Mouse (Mus musculus) kidney, postnatal 0 days (tissue): ENCODE data around the gene Ovgp1. TPM values are rescaled to one million over a fixed set of nuclear protein-coding genes. Genes with fewer than 3 reads are reported as not detected.
"Not testable (repeated sequence)": the region's sequence is repeated elsewhere in the genome, so short reads cannot be mapped to it uniquely, and the experiment has no call there.

ENCODE experiments used
- ATAC-seq: fragments of 200-750 bp; cut with Nextera tagmentation; replicated peaks from 2 replicates; pipeline ENCODE4 v1.8.0; 2017; ENCODE audit warnings: low read depth, moderate number of reproducible peaks, moderate TSS enrichment, moderate library complexity; ENCODE audit not compliant: low FRiP score
- DNase-seq: peaks from one replicate; pipeline ENCODE4 v3.0.0-alpha.2; 2016; ENCODE audit warnings: low spot score
- H3K27ac ChIP-seq: fragments of 300-500 bp; sonication (generic); 2 replicates; pipeline ENCODE4 v1.5.1; 2014; ENCODE audit warnings: mild to moderate bottlenecking
- H3K27me3 ChIP-seq: fragments of 300-500 bp; sonication (generic); 2 replicates; pipeline ENCODE4 v1.6.1; 2014; ENCODE audit warnings: low read length, mixed read lengths; ENCODE audit not compliant: insufficient read depth
- H3K36me3 ChIP-seq: fragments of 300-500 bp; sonication (generic); 2 replicates; pipeline ENCODE4 v1.6.1; 2014; ENCODE audit warnings: low read length, mixed read lengths; ENCODE audit not compliant: insufficient read depth
- H3K4me1 ChIP-seq: fragments of 300-500 bp; sonication (generic); replicated peaks from 2 replicates; pipeline ENCODE4 v1.6.1; 2014; ENCODE audit warnings: antibody characterized with exemption, low read length, mixed read lengths; ENCODE audit not compliant: insufficient read depth
- H3K4me2 ChIP-seq: fragments of 300-500 bp; sonication (generic); 2 replicates; pipeline ENCODE4 v1.6.1; 2014; ENCODE audit warnings: mild to moderate bottlenecking, low read length, moderate library complexity, mixed read lengths
- H3K4me3 ChIP-seq: fragments of 300-500 bp; sonication (generic); replicated peaks from 2 replicates; pipeline ENCODE4 v1.5.1; 2014; ENCODE audit warnings: low read depth, low read length
- H3K9ac ChIP-seq: fragments of 300-500 bp; sonication (generic); 2 replicates; pipeline ENCODE4 v1.6.1; 2014; ENCODE audit warnings: low read depth, low read length
- H3K9me3 ChIP-seq: fragments of 300-500 bp; sonication (generic); replicated peaks from 2 replicates; pipeline ENCODE4 v1.6.1; 2016; ENCODE audit warnings: low read length, inconsistent platforms, mixed read lengths
- CTCF ChIP-seq: IDR thresholded peaks from 2 replicates; pipeline ENCODE4 v1.5.1; 2016; ENCODE audit warnings: antibody characterized with exemption, low read depth, mild to moderate bottlenecking, moderate library complexity
- WGBS: fragments of 180-500 bp; shearing (Covaris S2); extraction: QIAGEN DNeasy Blood & Tissue Kit; methylation state at CpG from one replicate; pipeline ENCODE4 v1.1.7; 2014; 5-methylcytosine and 5-hydroxymethylcytosine counted together
- polyA plus RNA-seq: library from polyadenylated mRNA; unstranded; fragments of >200 nt; fragmentation: Nextera tagmentation; extraction: Ambion mirVana; gene quantifications from 2 replicates; pipeline ENCODE4 v1.2.1, GENCODE M21; 2015

Gene Ovgp1
- polyA plus RNA-seq, 1 experiment from 2014 or later, result 0.86 TPM

DNA sequence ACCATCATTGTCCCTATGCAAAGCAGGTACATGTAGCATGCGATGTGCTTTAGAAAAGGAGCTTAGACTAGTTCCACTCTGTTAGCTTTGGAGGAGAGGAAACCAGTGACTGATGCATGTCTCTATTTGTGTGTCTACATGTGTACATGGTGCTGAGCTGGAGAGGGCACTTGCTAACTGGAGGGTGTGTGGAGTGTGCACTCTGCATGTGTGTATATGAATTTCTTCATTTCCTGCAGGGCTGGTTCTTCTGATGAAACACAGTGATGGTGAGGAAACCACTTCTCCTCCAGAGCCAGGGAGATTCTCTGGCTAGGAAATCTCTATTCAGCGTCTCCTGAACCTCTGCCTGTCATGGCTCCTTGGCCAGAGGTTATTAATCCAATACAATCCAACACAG is 663 bp downstream of the Ovgp1 start:
- Histone ChIP-seq H3K27me3 (no peaks in the 10 kb centered on the region), H3K36me3 (peaks cover 2% of the 10 kb centered on the region), H3K27ac (no peak overlapping the region), H3K4me1 (no peaks in the 10 kb centered on the region), H3K4me2 (no peak overlapping the region), H3K9me3 (no peaks in the 10 kb centered on the region), H3K4me3 (no peak overlapping the region), H3K9ac (no peak overlapping the region)
- DNase-seq (no peak), ATAC-seq (no peak)
- WGBS, result 89% methylated on average over 2 of the region's 2 CpGs
- TF ChIP-seq CTCF, result no peak

DNA sequence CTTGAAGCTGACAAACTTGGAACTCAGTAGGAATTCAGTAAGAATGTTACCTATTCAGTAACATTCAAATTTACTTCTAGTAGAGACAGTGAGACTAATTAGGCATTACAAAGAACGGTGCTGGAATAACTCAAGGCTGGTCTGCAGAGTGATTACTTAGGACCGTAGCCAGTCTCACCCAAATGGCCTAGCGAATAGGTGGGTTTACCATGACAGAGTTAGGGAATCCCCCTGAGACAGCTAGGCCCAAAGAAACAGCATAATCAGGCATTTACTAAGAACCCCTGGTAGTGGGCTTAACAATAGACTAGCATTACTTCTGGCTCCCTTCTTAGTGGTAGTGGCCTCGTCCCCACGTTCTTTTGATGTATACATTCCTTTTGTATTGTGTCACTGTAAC is 16.1 kb downstream of the Ovgp1 start:
- H3K9ac ChIP-seq, H3K36me3 ChIP-seq, DNase-seq, H3K4me2 ChIP-seq, H3K27me3 ChIP-seq, H3K4me3 ChIP-seq, ATAC-seq, H3K4me1 ChIP-seq, H3K27ac ChIP-seq, H3K9me3 ChIP-seq: not testable (repeated sequence)
- 53% methylated on average over 5 of the region's 5 CpGs for WGBS

DNA sequence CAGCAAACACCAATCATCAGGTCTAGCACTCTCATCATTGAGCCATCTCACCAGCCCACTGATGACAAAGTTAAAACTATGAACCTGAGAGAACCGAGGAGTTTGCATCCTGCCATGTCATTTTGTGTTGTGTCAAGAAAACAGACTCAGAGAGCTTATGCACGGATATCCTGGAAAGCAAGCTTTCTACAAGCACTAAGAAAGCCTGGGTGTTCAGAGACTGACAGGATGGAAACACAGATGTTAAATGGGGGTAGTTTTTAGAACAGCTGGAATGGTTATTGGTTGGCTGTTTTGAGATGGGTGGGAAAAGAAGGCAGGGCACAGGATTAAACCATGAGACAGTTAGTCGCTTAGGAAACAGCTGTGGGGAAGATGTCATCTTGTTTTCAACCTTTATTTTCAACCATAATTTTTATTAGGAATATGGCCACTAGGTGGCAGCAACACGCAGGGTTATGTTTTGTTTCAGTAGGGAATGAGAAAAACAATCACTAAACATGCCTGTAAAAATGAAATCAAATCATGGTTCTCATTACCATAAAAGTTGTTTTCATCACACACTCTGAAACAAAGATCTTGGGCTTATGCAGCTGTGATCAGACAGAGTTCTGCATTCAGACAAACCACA is 18.3 kb downstream of the Ovgp1 start:
- DNase-seq, result peak; percentile 75

DNA sequence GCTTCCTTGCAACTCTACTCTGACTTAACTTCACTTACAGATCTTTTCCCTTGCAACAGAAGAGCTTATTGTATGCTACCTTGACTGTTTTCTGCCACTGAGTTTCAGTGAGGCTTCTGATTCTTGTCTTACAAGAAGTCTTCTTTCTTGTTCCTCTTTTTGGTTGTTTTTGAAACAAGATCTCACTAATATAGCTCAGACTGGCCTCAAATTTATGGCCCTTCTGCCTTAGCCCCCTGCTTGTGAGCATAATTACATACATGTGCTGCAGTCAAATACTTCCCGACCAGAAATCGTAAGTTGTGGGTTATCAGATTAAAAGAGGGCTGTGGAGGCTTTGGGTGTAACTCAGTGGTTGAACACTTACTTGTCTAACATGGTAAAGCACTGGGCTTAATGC is 21.2 kb downstream of the Ovgp1 start:
- H3K4me1 ChIP-seq, result no peaks in the 10 kb centered on the region
- WGBS, result 27% methylated on average over 2 of the region's 2 CpGs

More for the DNA sequence above, 18.3 kb downstream of the Ovgp1 start:
- Histone ChIP-seq H3K4me2 (no peak overlapping the region), H3K9ac (no peak overlapping the region), H3K27me3 (no peaks in the 10 kb centered on the region), H3K36me3 (no peaks in the 10 kb centered on the region), H3K4me1 (no peaks in the 10 kb centered on the region), H3K9me3 (no peaks in the 10 kb centered on the region), H3K27ac (no peak overlapping the region), H3K4me3 (no peak overlapping the region)
- ATAC-seq, result no peak
- peak; percentile 85 for TF ChIP-seq CTCF
- 29% methylated on average over 4 of the region's 4 CpGs for WGBS

DNA sequence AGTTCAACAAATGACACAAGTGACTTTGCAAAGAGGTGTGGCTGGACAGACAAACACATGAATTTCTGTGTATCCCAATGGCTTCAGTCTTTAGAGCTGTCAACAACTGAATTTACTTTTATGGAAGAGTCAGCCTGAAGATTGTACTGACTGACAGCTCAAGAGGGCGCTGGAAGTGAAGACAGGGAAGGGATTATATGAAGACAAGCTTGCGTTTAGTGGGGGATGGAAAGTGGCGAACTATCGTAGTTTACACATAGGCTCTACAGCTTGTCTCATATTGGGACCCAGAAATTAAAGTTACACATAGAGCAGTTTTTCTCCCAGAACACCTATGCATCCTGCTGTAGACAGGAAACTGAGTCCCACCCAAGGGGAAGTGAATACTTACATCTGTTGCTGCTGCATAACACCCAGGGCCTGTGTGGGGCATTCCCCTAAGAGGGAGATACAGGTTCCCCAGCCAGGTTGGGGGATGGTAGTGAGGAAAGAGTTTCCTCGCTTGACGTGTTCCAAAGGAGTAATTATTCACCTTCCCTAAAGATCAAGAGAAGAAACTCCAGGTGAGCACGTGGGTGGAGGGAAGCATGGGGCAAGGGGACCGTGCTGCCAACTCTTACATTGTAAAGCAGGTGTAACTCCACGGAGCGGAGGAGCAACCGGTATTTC is 27.3 kb downstream of the Ovgp1 start:
- H3K4me1 ChIP-seq, result no peaks in the 10 kb centered on the region
- no peaks in the 10 kb centered on the region for H3K36me3 ChIP-seq
- DNase-seq (no peak), ATAC-seq (peak; percentile 59; the same call in 1 of the 2 replicates)
- H3K9me3 ChIP-seq, result no peaks in the 10 kb centered on the region
- no peak overlapping the region for H3K4me3 ChIP-seq
- no peak overlapping the region for H3K27ac ChIP-seq
- no peak overlapping the region for H3K9ac ChIP-seq
- no peaks in the 10 kb centered on the region for H3K27me3 ChIP-seq
- peak overlapping the region; percentile 31 for H3K4me2 ChIP-seq
- no peak for TF ChIP-seq CTCF
- 17% methylated on average over 11 of the region's 11 CpGs for WGBS

More for the DNA sequence above, 21.2 kb downstream of the Ovgp1 start:
- TF ChIP-seq CTCF, result no peak
- H3K9me3 ChIP-seq, result no peaks in the 10 kb centered on the region
- no peaks in the 10 kb centered on the region for H3K27me3 ChIP-seq
- no peak overlapping the region for H3K4me3 ChIP-seq
- no peak for ATAC-seq
- H3K9ac ChIP-seq, result no peak overlapping the region
- H3K36me3 ChIP-seq, result no peaks in the 10 kb centered on the region
- no peak overlapping the region for H3K4me2 ChIP-seq
- DNase-seq, result no peak
- no peak overlapping the region for H3K27ac ChIP-seq

DNA sequence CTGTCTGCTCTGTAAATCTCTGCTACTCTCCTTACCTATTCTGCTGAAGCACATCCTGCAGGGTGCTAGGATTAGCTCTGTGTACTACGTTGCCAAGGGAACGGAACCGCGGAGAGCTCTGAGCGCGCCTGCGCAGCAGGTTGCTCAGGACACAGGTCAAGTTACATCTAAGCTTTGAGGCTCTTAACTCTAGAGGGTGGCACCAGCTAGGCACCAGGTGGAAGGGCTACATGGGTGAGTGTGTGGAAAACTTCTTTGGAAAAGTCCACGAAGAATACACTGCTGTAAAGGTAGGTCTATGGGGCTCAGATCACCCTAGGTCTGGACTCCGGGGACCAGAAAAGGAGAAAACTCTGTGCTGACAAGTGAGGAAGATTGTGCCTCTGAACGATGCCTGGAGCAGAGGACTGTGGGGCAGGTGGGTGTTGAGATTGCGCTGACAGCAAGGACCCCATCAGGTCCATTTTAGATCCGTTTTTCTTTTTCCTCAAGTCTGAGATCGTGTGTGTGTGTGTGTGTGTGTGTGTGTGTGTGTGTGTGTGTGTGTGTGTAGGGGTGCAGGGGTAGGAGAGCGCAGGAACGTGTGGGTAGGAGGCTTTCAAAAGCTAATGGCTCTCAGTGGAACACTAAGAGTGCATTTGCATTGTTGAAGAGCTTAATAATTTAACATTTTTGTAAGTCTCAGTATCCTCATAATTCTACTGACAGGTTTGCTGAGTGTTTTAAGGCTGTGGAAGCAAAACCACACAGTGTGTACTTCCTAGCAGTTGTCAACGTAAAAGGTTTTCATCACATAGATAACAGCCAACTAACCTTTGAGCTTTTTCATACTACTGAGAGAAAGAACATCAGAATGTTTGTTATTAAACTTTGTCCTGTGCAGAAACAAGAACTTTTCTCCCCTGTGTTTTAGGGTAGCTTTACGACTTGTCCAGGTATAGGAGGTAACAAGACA is 28.2 kb downstream of the Ovgp1 start:
- ATAC-seq, result peak; percentile 95
- Histone ChIP-seq H3K4me3 (no peak overlapping the region), H3K4me1 (no peaks in the 10 kb centered on the region), H3K9ac (no peak overlapping the region), H3K36me3 (no peaks in the 10 kb centered on the region), H3K27me3 (no peaks in the 10 kb centered on the region), H3K4me2 (peak overlapping the region; percentile 31), H3K27ac (no peak overlapping the region), H3K9me3 (no peaks in the 10 kb centered on the region)
- 22% methylated on average over 16 of the region's 17 CpGs for WGBS
- no peak for TF ChIP-seq CTCF
- DNase-seq, result peak; percentile 73

DNA sequence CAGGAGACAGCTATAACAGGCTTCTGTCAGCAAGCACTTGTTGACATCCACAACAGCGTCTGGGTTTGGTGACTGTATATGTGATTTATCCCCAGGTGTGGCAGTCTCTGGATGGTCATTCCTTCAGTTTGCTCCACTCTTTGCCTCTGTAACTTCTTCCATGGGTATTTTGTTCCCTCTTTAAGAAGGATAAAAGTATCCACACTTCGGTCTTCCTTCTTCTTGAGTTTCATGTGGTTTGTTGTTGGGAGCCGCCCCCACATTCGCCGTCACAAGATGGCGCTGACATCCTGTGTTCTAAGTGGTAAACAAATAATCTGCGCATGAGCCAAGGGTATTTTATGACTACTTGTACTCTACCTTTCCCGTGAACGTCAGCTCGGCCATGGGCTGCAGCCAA is 29.8 kb downstream of the Ovgp1 start:
- not testable (repeated sequence) for ATAC-seq, H3K4me3 ChIP-seq, H3K27ac ChIP-seq, DNase-seq, H3K4me1 ChIP-seq, H3K36me3 ChIP-seq, H3K9ac ChIP-seq, H3K4me2 ChIP-seq, H3K9me3 ChIP-seq, H3K27me3 ChIP-seq
- WGBS, result 59% methylated on average over 10 of the region's 10 CpGs
